Mouse (Mus musculus) embryonic facial prominence, embryonic 11.5 days (tissue): ENCODE results near the gene Hes7. TPM values are rescaled to one million over a fixed set of nuclear protein-coding genes. Genes with fewer than 3 reads are reported as not detected.

Experiments used
- ATAC-seq: fragments of 200-750 bp; cut with Nextera tagmentation; replicated peaks from 2 replicates; pipeline ENCODE4 v1.8.0; 2017; ENCODE audit warnings: low read depth; ENCODE audit not compliant: insufficient number of reproducible peaks, low FRiP score, low TSS enrichment
- DNase-seq: peaks from one replicate; pipeline ENCODE4 v3.0.0-alpha.2; 2015; ENCODE audit warnings: low spot score
- H3K27ac ChIP-seq: fragments of 300-500 bp; sonication (generic); replicated peaks from 2 replicates; pipeline ENCODE4 v1.5.1; 2014; ENCODE audit warnings: mild to moderate bottlenecking, low read depth, low read length, control low read depth
- H3K27me3 ChIP-seq: fragments of 300-500 bp; sonication (generic); 2 replicates; pipeline ENCODE4 v1.6.1; 2014; ENCODE audit warnings: mild to moderate bottlenecking, low read length, moderate library complexity, mixed read lengths; ENCODE audit not compliant: control insufficient read depth, insufficient read depth
- H3K36me3 ChIP-seq: fragments of 300-500 bp; sonication (generic); replicated peaks from 2 replicates; pipeline ENCODE4 v1.6.1; 2014; ENCODE audit warnings: low read depth, mild to moderate bottlenecking, low read length, moderate library complexity, mixed read lengths; ENCODE audit not compliant: control insufficient read depth, insufficient read depth
- H3K4me1 ChIP-seq: fragments of 300-500 bp; sonication (generic); 2 replicates; pipeline ENCODE4 v1.6.1; 2014; ENCODE audit warnings: low read length, mixed read lengths; ENCODE audit not compliant: control insufficient read depth, insufficient read depth
- H3K4me2 ChIP-seq: fragments of 300-500 bp; sonication (generic); 2 replicates; pipeline ENCODE4 v1.6.1; 2014; ENCODE audit warnings: low read depth, mild to moderate bottlenecking, control low read depth, low read length, moderate library complexity
- H3K4me3 ChIP-seq: fragments of 300-500 bp; sonication (generic); 2 replicates; pipeline ENCODE4 v1.5.1; 2014; ENCODE audit warnings: low read depth, low read length, control low read depth
- H3K9ac ChIP-seq: fragments of 300-500 bp; sonication (generic); replicated peaks from 2 replicates; pipeline ENCODE4 v1.6.1; 2014; ENCODE audit warnings: mild to moderate bottlenecking, control low read depth, low read length
- H3K9me3 ChIP-seq: fragments of 300-500 bp; sonication (generic); replicated peaks from 2 replicates; pipeline ENCODE4 v1.6.1; 2016; ENCODE audit warnings: mild to moderate bottlenecking, low read length, inconsistent platforms, mixed read lengths; ENCODE audit not compliant: control insufficient read depth
- WGBS: fragments of 180-500 bp; shearing (Covaris S2); extraction: QIAGEN DNeasy Blood & Tissue Kit; methylation state at CpG from one replicate; pipeline ENCODE4 v1.1.7; 2014; 5-methylcytosine and 5-hydroxymethylcytosine counted together
- polyA plus RNA-seq: library from polyadenylated mRNA; unstranded; fragments of >200 nt; fragmentation: Nextera tagmentation; extraction: Ambion mirVana; gene quantifications from 2 replicates; pipeline ENCODE4 v1.2.1, GENCODE M21; 2014

The Hes7 gene
- polyA plus RNA-seq, 1 experiment from 2014 or later: 0.11 TPM

- no peak for DNase-seq
- Histone ChIP-seq H3K4me3 (peak overlapping the region; percentile 44), H3K36me3 (no peaks in the 10 kb centered on the region), H3K4me1 (no peaks in the 10 kb centered on the region), H3K9me3 (no peaks in the 10 kb centered on the region), H3K9ac (peak overlapping the region; percentile 45), H3K27me3 (no peaks in the 10 kb centered on the region), H3K27ac (no peak overlapping the region), H3K4me2 (peak overlapping the region; percentile 75)
- WGBS: 31% methylated on average over 8 of the region's 8 CpGs
- ATAC-seq: peak; percentile 40; the same call in 1 of the 2 replicates
These were observed 14.4 kb downstream of the Hes7 start for GRCm38 (mm10) chr11:69134622-69134968.

- no peaks in the 10 kb centered on the region for H3K9me3 ChIP-seq
- H3K27me3 ChIP-seq: no peaks in the 10 kb centered on the region
- H3K4me1 ChIP-seq: no peaks in the 10 kb centered on the region
- no peak for DNase-seq
- H3K4me2 ChIP-seq: no peak overlapping the region
- H3K4me3 ChIP-seq: no peak overlapping the region
- H3K36me3 ChIP-seq: no peaks in the 10 kb centered on the region
- no peak overlapping the region for H3K9ac ChIP-seq
- 89% methylated on average over 5 of the region's 6 CpGs for WGBS
- no peak for ATAC-seq
- H3K27ac ChIP-seq: no peak overlapping the region
These were observed 15.2 kb downstream of the Hes7 start for GRCm38 (mm10) chr11:69135361-69135760.

- WGBS: 80% methylated on average over 7 of the region's 7 CpGs
- DNase-seq: no peak
These were observed 27.3 kb downstream of the Hes7 start for GRCm38 (mm10) chr11:69147546-69147945.

GRCm38 (mm10) chr11:69148451-69148960 is 28.3 kb downstream of the Hes7 start:
- no peak overlapping the region for H3K4me2 ChIP-seq
- WGBS: 87% methylated on average over 5 of the region's 5 CpGs
- H3K9me3 ChIP-seq: no peaks in the 10 kb centered on the region
- ATAC-seq (no peak), DNase-seq (no peak)
- H3K27me3 ChIP-seq: peaks cover 3% of the 10 kb centered on the region; the same call in 1 of the 2 replicates
- no peak overlapping the region for H3K27ac ChIP-seq
- no peak overlapping the region for H3K9ac ChIP-seq
- H3K36me3 ChIP-seq: no peaks in the 10 kb centered on the region
- H3K4me1 ChIP-seq: peaks cover 3% of the 10 kb centered on the region; the same call in 1 of the 2 replicates
- no peak overlapping the region for H3K4me3 ChIP-seq

More at GRCm38 (mm10) chr11:69147546-69147945, 27.3 kb downstream of the Hes7 start:
- Histone ChIP-seq H3K9ac (no peak overlapping the region), H3K36me3 (no peaks in the 10 kb centered on the region), H3K4me3 (no peak overlapping the region), H3K4me2 (no peak overlapping the region), H3K27me3 (peaks cover 3% of the 10 kb centered on the region; the same call in 1 of the 2 replicates), H3K4me1 (peaks cover 3% of the 10 kb centered on the region; the same call in 1 of the 2 replicates), H3K9me3 (no peaks in the 10 kb centered on the region), H3K27ac (no peak overlapping the region)
- no peak for ATAC-seq

GRCm38 (mm10) chr11:69149728-69150127 is 29.5 kb downstream of the Hes7 start:
- DNase-seq (no peak), ATAC-seq (no peak)
- Histone ChIP-seq H3K4me3 (no peak overlapping the region), H3K9ac (no peak overlapping the region), H3K9me3 (no peaks in the 10 kb centered on the region), H3K4me1 (peaks cover 3% of the 10 kb centered on the region; the same call in 1 of the 2 replicates), H3K4me2 (no peak overlapping the region), H3K27ac (no peak overlapping the region), H3K27me3 (peaks cover 3% of the 10 kb centered on the region; the same call in 1 of the 2 replicates), H3K36me3 (no peaks in the 10 kb centered on the region)
- WGBS: 80% methylated on average over 6 of the region's 6 CpGs

- DNase-seq (peak; percentile 84), ATAC-seq (0 out of 2 replicates have a peak, but pooled peaks have one; percentile 29)
- Histone ChIP-seq H3K9me3 (no peaks in the 10 kb centered on the region), H3K4me1 (peaks cover 3% of the 10 kb centered on the region; the same call in 1 of the 2 replicates), H3K4me2 (peak overlapping the region; percentile 36), H3K9ac (no peak overlapping the region; the same call in 1 of the 2 replicates), H3K27ac (no peak overlapping the region), H3K36me3 (no peaks in the 10 kb centered on the region), H3K4me3 (no peak overlapping the region), H3K27me3 (peaks cover 3% of the 10 kb centered on the region; the same call in 1 of the 2 replicates)
- 13% methylated on average over 7 of the region's 7 CpGs for WGBS
These were observed 30.2 kb downstream of the Hes7 start for GRCm38 (mm10) chr11:69150444-69150843.

- DNase-seq (peak; percentile 70), ATAC-seq (no peak)
- Histone ChIP-seq H3K4me1 (peaks cover 3% of the 10 kb centered on the region; the same call in 1 of the 2 replicates), H3K36me3 (no peaks in the 10 kb centered on the region), H3K27me3 (peaks cover 3% of the 10 kb centered on the region; the same call in 1 of the 2 replicates), H3K27ac (no peak overlapping the region), H3K9ac (peak overlapping the region; percentile 18; the same call in 1 of the 2 replicates), H3K4me2 (peak overlapping the region; percentile 36), H3K4me3 (no peak overlapping the region), H3K9me3 (no peaks in the 10 kb centered on the region)
- 49% methylated on average over 6 of the region's 6 CpGs for WGBS
These were observed 30.8 kb downstream of the Hes7 start for GRCm38 (mm10) chr11:69151004-69151403.

GRCm38 (mm10) chr11:69153831-69154230 is 33.6 kb downstream of the Hes7 start:
- Histone ChIP-seq H3K27ac (no peak overlapping the region), H3K9me3 (no peaks in the 10 kb centered on the region), H3K36me3 (no peaks in the 10 kb centered on the region), H3K9ac (no peak overlapping the region), H3K4me2 (no peak overlapping the region), H3K4me3 (no peak overlapping the region), H3K4me1 (peaks cover 3% of the 10 kb centered on the region), H3K27me3 (peaks cover 11% of the 10 kb centered on the region)
- no peak for DNase-seq
- 87% methylated on average over 8 of the region's 8 CpGs for WGBS
- ATAC-seq: no peak
